Mouse (Mus musculus) lung, postnatal 0 days (tissue): Measurements from ENCODE around the gene Tgfbr1. TPM values are rescaled to one million over a fixed set of nuclear protein-coding genes. Genes with fewer than 3 reads are reported as not detected.

Source experiments
- ATAC-seq: fragments of 200-750 bp; cut with Nextera tagmentation; 2 replicates; pipeline ENCODE4 v1.8.0; 2017; ENCODE audit warnings: moderate library complexity
- DNase-seq: peaks from one replicate; pipeline ENCODE4 v3.0.0-alpha.2; 2016; ENCODE audit warnings: low spot score
- H3K27ac ChIP-seq: fragments of 300-500 bp; sonication (generic); 2 replicates; pipeline ENCODE4 v1.5.1; 2014; ENCODE audit warnings: antibody characterized with exemption, mild to moderate bottlenecking, low read length, mixed read lengths
- H3K27me3 ChIP-seq: fragments of 300-500 bp; sonication (generic); replicated peaks from 2 replicates; pipeline ENCODE4 v1.6.1; 2014; ENCODE audit warnings: low read length, mixed read lengths; ENCODE audit not compliant: insufficient read depth
- H3K36me3 ChIP-seq: fragments of 300-500 bp; sonication (generic); 2 replicates; pipeline ENCODE4 v1.6.1; 2014; ENCODE audit warnings: low read length, mixed read lengths; ENCODE audit not compliant: insufficient read depth
- H3K4me1 ChIP-seq: fragments of 300-500 bp; sonication (generic); 2 replicates; pipeline ENCODE4 v1.6.1; 2014; ENCODE audit warnings: antibody characterized with exemption, low read depth, low read length, mixed read lengths; ENCODE audit not compliant: insufficient read depth
- H3K4me2 ChIP-seq: fragments of 300-500 bp; sonication (generic); replicated peaks from 2 replicates; pipeline ENCODE4 v1.6.1; 2014; ENCODE audit warnings: low read depth, mild to moderate bottlenecking, low read length, moderate library complexity, mixed read lengths
- H3K4me3 ChIP-seq: fragments of 300-500 bp; sonication (generic); 2 replicates; pipeline ENCODE4 v1.5.1; 2014; ENCODE audit warnings: low read depth, low read length
- H3K9ac ChIP-seq: fragments of 300-500 bp; sonication (generic); replicated peaks from 2 replicates; pipeline ENCODE4 v1.6.1; 2014; ENCODE audit warnings: low read depth, mild to moderate bottlenecking
- H3K9me3 ChIP-seq: fragments of 300-500 bp; sonication (generic); 2 replicates; pipeline ENCODE4 v1.6.1; 2016; ENCODE audit warnings: low read length, mixed read lengths
- CTCF ChIP-seq: IDR thresholded peaks from 2 replicates; pipeline ENCODE4 v1.5.1; 2016; ENCODE audit warnings: antibody characterized with exemption, mild to moderate bottlenecking
- EP300 ChIP-seq: IDR thresholded peaks from 2 replicates; pipeline ENCODE4 v1.6.1; 2016; ENCODE audit warnings: antibody characterized with exemption, mild to moderate bottlenecking, control low read depth
- WGBS: fragments of 180-500 bp; shearing (Covaris S2); extraction: QIAGEN DNeasy Blood & Tissue Kit; methylation state at CpG from one replicate; pipeline ENCODE4 v1.1.7; 2014; 5-methylcytosine and 5-hydroxymethylcytosine counted together
- polyA plus RNA-seq: library from polyadenylated mRNA; unstranded; fragments of >200 nt; fragmentation: Nextera tagmentation; extraction: Ambion mirVana; gene quantifications from 2 replicates; pipeline ENCODE4 v1.2.1, GENCODE M21; 2015

Gene Tgfbr1
- 12.8 and 14.6 TPM in 2 replicates for polyA plus RNA-seq

DNA sequence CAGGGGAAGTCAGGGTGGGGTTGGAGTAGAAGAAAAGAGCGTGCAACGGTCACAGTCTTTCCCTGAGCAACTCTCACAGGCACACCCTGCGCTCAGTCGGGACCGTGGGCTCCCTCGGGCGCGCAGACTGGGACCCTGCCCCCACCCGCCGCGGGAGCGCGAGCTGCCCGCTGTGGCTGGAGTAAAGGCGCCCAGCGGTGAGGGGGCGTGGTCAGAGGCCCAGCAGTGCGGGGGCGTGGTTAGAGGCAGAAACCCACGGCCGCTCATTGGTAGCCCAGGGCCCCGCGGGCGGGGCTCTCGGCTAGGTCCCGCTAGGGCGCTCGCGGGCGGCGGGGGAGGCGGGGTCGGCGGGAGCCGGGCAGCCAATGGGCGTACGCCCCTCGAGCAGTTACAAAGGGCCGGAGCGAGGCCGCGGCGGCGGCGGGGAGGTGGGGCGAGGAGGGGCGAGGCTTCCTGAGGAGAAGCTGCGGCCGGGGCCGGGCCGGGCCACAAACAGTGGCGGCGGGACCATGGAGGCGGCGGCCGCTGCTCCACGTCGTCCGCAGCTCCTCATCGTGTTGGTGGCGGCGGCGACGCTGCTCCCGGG, at the start of gene Tgfbr1:
Gene Tgfbr1 (plus strand): TSS at position 420 of the 586 bp plus-strand sequence.
- ATAC-seq (peak; percentile 99), DNase-seq (peak; percentile 99)
- Histone ChIP-seq H3K9ac (peak within 1 kb of the TSS; percentile 77), H3K27me3 (no peaks in the 10 kb centered on the region), H3K27ac (peak within 1 kb of the TSS; percentile 97), H3K9me3 (no peaks in the 10 kb centered on the region), H3K4me1 (peaks cover 3% of the 10 kb centered on the region; the same call in 1 of the 2 replicates), H3K36me3 (no peaks in the 10 kb centered on the region), H3K4me2 (peak within 1 kb of the TSS; percentile 96), H3K4me3 (peak within 1 kb of the TSS; percentile 83)
- WGBS = under 1% methylated on average over 42 of the region's 65 CpGs
- TF ChIP-seq EP300 = no peak
- TF ChIP-seq CTCF = no peak

DNA sequence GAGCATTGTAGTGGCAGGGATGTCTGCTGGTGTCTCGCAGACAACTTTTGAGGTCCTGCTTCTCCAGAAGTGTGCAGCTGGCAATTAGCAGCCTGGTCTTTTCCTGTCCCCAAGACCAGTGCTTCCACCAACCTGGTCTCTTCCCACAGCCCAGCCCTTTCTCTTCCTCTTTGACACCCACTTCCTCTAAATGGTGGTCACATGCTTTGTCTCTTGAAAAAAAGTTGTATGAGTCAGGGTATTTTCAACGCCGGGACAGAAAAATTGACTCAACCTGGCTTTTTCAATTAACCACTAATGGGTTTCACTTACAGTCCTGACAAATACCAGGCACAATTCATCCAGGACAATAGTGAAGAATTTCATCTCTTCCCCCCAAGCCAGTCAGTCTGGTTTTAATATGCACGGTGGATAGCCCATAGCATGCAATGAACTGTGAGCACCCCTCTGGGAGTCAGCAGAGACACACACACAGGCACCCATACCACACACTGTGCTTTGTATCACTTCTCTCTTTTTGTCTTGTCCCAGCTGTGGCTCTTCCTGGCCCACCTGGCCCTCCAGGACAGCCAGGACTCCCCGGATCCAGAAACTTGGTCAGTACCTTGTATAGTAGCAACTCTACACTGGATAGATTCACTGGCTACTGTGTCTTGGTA, 49.6 kb upstream of the Tgfbr1 start:
- H3K4me2 ChIP-seq = no peak overlapping the region
- H3K36me3 ChIP-seq = peaks cover 4% of the 10 kb centered on the region; the same call in 1 of the 2 replicates
- TF ChIP-seq EP300 (0 out of 2 replicates have a peak, but pooled peaks have one; percentile 12), CTCF (no peak)
- peaks cover 6% of the 10 kb centered on the region; the same call in 1 of the 2 replicates for H3K9me3 ChIP-seq
- 84% methylated on average over 5 of the region's 5 CpGs for WGBS
- H3K27me3 ChIP-seq = no peaks in the 10 kb centered on the region
- DNase-seq (no peak), ATAC-seq (no peak)
- no peaks in the 10 kb centered on the region for H3K4me1 ChIP-seq
- no peak overlapping the region for H3K9ac ChIP-seq
- no peak overlapping the region for H3K4me3 ChIP-seq
- H3K27ac ChIP-seq = peak overlapping the region; percentile 5; the same call in 1 of the 2 replicates

GRCm38 (mm10) chr4:47309886-47310625, 43.0 kb upstream of the Tgfbr1 start:
- Histone ChIP-seq H3K9me3 (no peaks in the 10 kb centered on the region), H3K36me3 (no peaks in the 10 kb centered on the region), H3K9ac (no peak overlapping the region), H3K27ac (no peak overlapping the region), H3K27me3 (no peaks in the 10 kb centered on the region), H3K4me3 (no peak overlapping the region), H3K4me2 (no peak overlapping the region), H3K4me1 (no peaks in the 10 kb centered on the region; the same call in 1 of the 2 replicates)
- no peak for TF ChIP-seq EP300
- no peak for TF ChIP-seq CTCF
- ATAC-seq (no peak), DNase-seq (no peak)
- 78% methylated on average over 12 of the region's 12 CpGs for WGBS

- no peak overlapping the region for H3K4me2 ChIP-seq
- DNase-seq (peak; percentile 55), ATAC-seq (peak; percentile 71)
- no peaks in the 10 kb centered on the region; the same call in 1 of the 2 replicates for H3K4me1 ChIP-seq
- no peaks in the 10 kb centered on the region for H3K9me3 ChIP-seq
- H3K27me3 ChIP-seq = no peaks in the 10 kb centered on the region
- no peak overlapping the region for H3K9ac ChIP-seq
- no peaks in the 10 kb centered on the region for H3K36me3 ChIP-seq
- TF ChIP-seq EP300 (no peak; the same call in 1 of the 2 replicates), CTCF (no peak)
- H3K4me3 ChIP-seq = no peak overlapping the region
- no peak overlapping the region for H3K27ac ChIP-seq
- 29% methylated on average over 6 of the region's 6 CpGs for WGBS
Measured at GRCm38 (mm10) chr4:47310812-47311211, 42.2 kb upstream of the Tgfbr1 start.

- TF ChIP-seq CTCF = no peak
- no peak for TF ChIP-seq EP300
Measured at GRCm38 (mm10) chr4:47311467-47311866, 41.6 kb upstream of the Tgfbr1 start.

GRCm38 (mm10) chr4:47311929-47312328, 41.1 kb upstream of the Tgfbr1 start:
- ATAC-seq = no peak
- no peaks in the 10 kb centered on the region for H3K9me3 ChIP-seq
- no peak overlapping the region for H3K27ac ChIP-seq
- no peak overlapping the region for H3K4me3 ChIP-seq
- no peaks in the 10 kb centered on the region for H3K27me3 ChIP-seq
- 66% methylated on average over 7 of the region's 7 CpGs for WGBS
- no peak for DNase-seq
- TF ChIP-seq CTCF = no peak
- no peak for TF ChIP-seq EP300
- no peak overlapping the region for H3K4me2 ChIP-seq
- no peaks in the 10 kb centered on the region for H3K36me3 ChIP-seq
- no peak overlapping the region for H3K9ac ChIP-seq
- H3K4me1 ChIP-seq = no peaks in the 10 kb centered on the region; the same call in 1 of the 2 replicates

More at GRCm38 (mm10) chr4:47311467-47311866, 41.6 kb upstream of the Tgfbr1 start:
- ATAC-seq (no peak), DNase-seq (no peak)
- Histone ChIP-seq H3K4me2 (no peak overlapping the region), H3K4me3 (no peak overlapping the region), H3K36me3 (no peaks in the 10 kb centered on the region), H3K4me1 (no peaks in the 10 kb centered on the region; the same call in 1 of the 2 replicates), H3K27me3 (no peaks in the 10 kb centered on the region), H3K27ac (no peak overlapping the region), H3K9me3 (no peaks in the 10 kb centered on the region), H3K9ac (no peak overlapping the region)
- WGBS = 90% methylated on average over 6 of the region's 6 CpGs
